Mouse (Mus musculus) layer of hippocampus, postnatal 36 days (tissue): ENCODE measurements around the gene Lrrc20. TPM values are rescaled to one million over a fixed set of nuclear protein-coding genes. Genes with fewer than 3 reads are reported as not detected.

Experiments used
- DNase-seq, 2 experiments: peaks; one replicate each; pipeline ENCODE4 v3.0.0; 2022
- total RNA-seq, 2 experiments: library from RNA; stranded (reverse); gene quantifications; 2 replicates each; pipeline ENCODE4 v1.2.3; 2021

The Lrrc20 gene
- total RNA-seq, 2 experiments from 2014 or later, result 21.2 to 24.1 TPM

DNA sequence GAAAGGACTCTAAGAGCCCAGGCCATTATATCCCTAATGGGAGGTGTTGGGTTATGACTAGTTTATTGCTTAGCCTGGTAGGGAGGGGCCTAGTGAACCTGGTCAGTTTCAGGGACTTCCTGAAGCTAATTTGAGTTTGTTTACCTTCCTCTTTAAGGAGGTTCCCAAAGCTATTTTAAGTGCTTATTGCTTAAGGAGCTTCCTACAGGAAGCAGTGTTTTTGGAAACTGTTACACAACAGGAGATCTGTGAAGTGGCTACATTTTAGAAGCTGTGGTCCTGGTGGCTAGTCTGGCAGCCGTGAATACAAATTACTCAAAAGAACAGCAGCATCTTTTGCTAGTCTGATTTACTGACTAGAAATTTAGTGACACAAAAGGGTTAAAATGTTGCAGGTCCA lies 1.3 kb upstream of the Lrrc20 start:
- no peak for DNase-seq

- no peak for DNase-seq
Observed at GRCm38 (mm10) chr10:61476440-61477165, 1.0 kb downstream of the Lrrc20 start.

DNA sequence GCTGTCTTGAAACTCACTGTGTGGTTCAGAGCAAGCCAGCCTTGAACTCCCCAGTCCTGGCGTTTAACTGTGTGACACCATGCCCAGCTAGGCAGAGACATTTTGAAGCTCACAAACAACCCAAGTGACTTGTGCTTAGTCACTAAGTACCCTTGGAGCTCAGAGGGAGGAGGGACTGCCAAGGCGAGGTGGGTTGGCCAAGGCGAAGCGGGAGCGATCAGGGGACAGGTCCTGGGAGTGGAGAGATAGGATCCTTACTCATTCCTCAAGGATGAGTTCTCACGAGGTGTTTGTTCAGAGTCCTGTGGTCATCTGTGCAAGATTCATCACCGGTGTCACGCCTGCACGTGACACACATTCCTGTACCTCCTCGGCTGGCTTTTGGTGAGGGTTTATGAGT lies 3.9 kb downstream of the Lrrc20 start:
- no peak for DNase-seq

DNA sequence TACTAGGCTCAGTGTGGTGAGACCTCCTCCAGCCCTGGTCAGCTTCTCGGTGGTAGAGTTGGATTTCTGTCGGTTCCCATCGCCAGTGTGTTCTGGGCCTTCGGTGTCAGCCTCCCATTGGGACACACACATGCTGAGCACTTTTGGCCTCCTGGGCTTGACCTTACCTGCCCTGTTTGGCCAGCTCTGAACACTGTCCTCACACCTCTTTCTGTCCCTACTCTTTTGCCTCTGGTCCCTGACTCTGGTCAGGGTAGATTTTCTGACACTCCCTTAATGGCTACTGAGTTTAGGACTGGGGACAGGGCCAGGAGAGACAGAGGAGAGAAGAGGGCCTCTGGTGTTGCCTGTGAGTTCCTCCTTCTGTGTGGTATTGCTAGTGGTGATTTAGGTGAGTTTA lies 4.3 kb downstream of the Lrrc20 start:
- no peak for DNase-seq

GRCm38 (mm10) chr10:61480488-61480887 lies 4.9 kb downstream of the Lrrc20 start:
- no peak for DNase-seq

DNA sequence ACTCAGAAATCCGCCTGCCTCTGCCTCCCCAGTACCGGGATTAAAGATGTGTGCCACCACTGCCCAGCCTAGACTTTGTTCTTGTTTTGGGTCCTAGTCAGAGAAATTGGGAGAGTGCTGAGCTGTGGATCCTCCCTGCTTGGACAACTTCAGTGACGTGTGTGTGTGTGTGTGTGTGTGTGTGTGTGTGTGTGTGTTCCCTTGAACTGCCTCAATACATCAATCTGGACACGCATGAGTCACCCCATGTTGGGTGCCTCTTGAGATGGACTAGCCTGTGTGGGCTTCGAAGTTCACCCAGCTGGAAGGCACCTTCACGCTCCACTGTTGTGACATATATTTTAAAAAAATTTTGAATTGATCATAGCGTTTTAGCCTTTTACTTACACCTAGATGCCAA lies 7.2 kb downstream of the Lrrc20 start:
- DNase-seq, result no peak

GRCm38 (mm10) chr10:61484801-61485200 lies 9.2 kb downstream of the Lrrc20 start:
- DNase-seq, result no peak

GRCm38 (mm10) chr10:61486551-61487339 lies 11.1 kb downstream of the Lrrc20 start:
- DNase-seq, result no peak

DNA sequence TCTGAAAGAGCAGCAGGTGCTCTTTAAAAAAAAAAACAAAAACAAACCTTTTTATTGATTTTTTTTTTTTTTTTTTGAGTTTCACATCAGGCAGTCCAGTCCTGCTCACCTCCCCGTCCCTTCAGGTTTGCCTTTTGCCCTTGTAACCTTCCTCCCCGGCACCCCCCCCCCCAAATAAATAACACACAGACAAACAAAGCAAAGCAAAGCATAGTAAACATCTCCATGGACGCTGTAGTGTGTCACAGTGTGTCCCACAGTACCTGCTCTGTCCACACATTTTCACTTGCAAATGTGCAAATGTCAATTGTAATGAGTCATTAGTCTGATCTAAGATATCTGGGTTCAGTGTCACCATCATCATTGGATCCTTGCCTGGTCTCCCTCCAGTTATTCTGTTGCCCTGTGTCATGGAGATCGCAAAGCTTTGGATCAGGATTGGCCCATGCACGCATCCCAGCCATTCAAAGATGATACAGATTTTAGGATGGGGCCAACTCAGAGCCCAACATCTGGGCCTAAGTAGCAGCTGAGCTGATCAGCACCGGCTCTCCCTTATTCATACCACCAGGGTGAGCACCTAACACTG lies 13.0 kb downstream of the Lrrc20 start:
- no peak for DNase-seq

GRCm38 (mm10) chr10:61491573-61491972 lies 16.0 kb downstream of the Lrrc20 start:
- no peak for DNase-seq

- DNase-seq, result peak; percentile 60 to 74
Observed at GRCm38 (mm10) chr10:61492040-61492439, 16.4 kb downstream of the Lrrc20 start.

GRCm38 (mm10) chr10:61495461-61495860 lies 19.9 kb downstream of the Lrrc20 start:
- DNase-seq, result no peak

DNA sequence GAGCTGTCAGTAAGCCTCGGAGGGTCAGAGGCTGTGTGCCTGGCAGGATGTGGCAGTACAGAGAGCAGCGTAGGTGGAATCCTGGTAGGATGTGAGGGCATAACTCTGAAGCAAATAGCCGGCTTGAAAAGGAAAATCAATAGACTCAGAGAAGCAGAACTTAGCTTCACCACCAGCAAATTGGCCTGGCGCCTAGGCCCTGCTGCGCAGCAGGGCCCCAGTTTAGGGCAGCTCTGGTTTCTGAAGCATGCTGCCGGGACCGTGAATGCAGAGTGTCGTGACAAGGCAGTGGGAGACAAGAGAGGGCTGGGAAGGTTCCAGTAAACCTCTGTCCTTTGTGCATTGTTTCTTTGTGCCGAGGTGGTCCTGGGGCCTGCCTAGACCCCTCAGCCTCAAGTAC lies 20.6 kb downstream of the Lrrc20 start:
- DNase-seq, result no peak

GRCm38 (mm10) chr10:61499505-61500466 lies 24.2 kb downstream of the Lrrc20 start:
- DNase-seq, result peak in 1 of 2 experiments; percentile 38

DNA sequence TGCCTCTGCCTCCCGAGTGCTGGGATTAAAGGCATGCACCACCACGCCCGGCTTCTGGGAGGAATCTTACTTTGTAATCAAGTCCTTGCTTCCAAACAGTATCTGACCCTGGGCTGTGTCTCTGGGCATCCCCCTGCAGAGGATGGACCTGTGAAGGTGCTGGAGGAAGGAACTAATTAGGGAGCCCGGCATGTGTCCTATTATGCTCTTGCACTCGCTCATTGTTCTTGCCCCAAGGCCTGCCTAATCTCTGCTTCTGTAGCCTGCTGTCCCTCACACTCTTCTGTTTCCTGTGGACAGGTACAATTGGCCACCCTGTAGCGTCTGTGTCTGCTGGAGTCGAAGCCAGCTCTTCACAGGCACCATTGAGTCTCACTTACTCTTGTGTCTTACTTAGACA lies 25.2 kb downstream of the Lrrc20 start:
- DNase-seq, result no peak

- DNase-seq, result no peak
Observed at GRCm38 (mm10) chr10:61504073-61504472, 28.5 kb downstream of the Lrrc20 start.

GRCm38 (mm10) chr10:61506381-61507200 lies 31.0 kb downstream of the Lrrc20 start:
- DNase-seq, result no peak

DNA sequence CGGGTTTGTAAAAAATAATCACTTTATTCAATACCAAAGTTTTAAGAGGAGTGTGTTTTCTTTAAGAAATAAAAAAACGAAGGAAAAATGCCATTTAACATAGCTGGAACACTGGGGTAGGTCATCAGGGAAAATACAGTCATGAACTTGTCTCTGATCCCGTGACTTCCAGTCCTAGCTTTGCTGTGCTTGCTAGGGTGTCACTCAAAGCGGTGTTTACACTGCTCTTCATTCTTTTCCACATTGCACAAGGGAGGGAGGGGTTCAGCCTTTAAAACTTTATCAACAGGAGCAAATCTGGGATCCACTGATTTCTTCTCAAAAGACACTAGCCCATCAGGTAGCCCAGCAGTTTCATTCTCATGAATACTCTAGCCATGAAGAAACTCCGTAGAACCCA lies 34.3 kb downstream of the Lrrc20 start:
- no peak for DNase-seq

GRCm38 (mm10) chr10:61510809-61511208 lies 35.2 kb downstream of the Lrrc20 start:
- DNase-seq, result no peak

DNA sequence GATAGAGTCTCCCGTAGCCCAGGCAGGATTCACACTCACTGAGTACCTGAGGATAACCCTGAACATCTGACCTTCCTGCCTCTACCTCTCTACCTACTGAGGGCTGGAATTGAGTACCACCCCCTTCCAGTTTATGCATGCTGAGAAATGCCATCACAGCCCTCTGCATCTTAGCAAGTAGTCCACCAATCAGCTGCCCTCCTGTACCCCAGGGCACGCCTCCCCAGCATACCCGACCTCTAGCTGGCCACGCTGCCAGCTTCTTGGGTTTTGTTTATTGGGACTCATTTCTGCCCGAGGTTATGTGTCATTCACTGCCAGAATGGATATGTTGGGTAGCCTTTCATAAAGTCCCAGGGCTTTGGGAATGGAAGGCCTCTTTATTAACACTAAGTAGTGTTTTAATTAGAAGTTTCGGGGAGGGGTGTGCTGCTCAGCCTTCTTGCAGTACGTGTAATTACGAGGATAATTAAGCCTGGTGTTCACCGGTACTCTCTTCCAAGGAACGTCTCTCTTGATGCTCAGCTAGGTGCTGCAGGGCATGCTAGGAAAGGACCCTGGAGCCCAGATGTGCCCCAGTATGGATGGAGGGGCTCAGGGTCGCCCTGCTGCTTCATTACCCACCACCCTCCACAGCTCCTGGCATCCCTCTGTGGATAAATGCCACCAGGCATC lies 36.8 kb downstream of the Lrrc20 start:
- DNase-seq, result no peak

GRCm38 (mm10) chr10:61516866-61517265 lies 41.3 kb downstream of the Lrrc20 start:
- DNase-seq, result no peak
